Mouse (Mus musculus): Measurements from ENCODE around the gene Srp72. TPM values are rescaled to one million over a fixed set of nuclear protein-coding genes. Genes with fewer than 3 reads are reported as not detected.

Srp72 gene
- polyA plus RNA-seq, 1 experiment: 5.8 TPM

GRCm38 (mm10) chr5:76944965-76945677, 29.4 kb upstream of the Srp72 start:
- no peaks in the 10 kb centered on the region for H3K36me3 ChIP-seq (ENCODE audit: control insufficient read depth, insufficient read depth, low read length)
- H3K4me1 ChIP-seq (ENCODE audit: control insufficient read depth, insufficient read depth, insufficient read length, low read length): no peaks in the 10 kb centered on the region
- TF ChIP-seq POLR2A (IDR thresholded peaks at IDR 0.05; ENCODE audit: low read depth, low read length) (no peak), CTCF (IDR thresholded peaks at IDR 0.05; ENCODE audit: extremely low read depth, insufficient read length, insufficient replicate concordance, low read depth, low read length) (no peak)
- no peaks in the 10 kb centered on the region for H3K27me3 ChIP-seq (ENCODE audit: control insufficient read depth, insufficient read depth, low read length)
- H3K27ac ChIP-seq (ENCODE audit: insufficient read depth, low read depth, low read length): no peak overlapping the region
- H3K4me3 ChIP-seq (ENCODE audit: low read depth, low read length): no peak overlapping the region
- 80% methylated on average over 6 of the region's 6 CpGs for WGBS

DNA sequence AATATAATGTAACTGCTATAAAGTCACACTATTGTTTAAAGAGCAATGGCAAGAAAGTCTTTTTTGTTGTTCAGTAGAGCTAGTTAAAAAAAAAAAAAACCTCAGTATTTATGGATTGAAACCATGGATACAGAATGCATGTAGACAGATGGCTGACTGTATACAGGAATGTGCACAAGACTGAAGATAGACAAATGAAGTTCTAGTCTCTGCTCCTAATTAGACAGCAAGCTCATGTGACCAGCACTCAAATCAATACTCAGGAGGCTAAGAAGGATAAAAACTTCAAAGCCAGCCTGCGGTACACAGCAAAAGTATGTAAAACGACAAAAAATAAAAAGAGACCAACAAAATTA, 28.8 kb upstream of the Srp72 start:
- H3K4me3 ChIP-seq (ENCODE audit: low read depth, low read length): no peak overlapping the region
- TF ChIP-seq POLR2A (IDR thresholded peaks at IDR 0.05; ENCODE audit: low read depth, low read length) (no peak), CTCF (IDR thresholded peaks at IDR 0.05; ENCODE audit: extremely low read depth, insufficient read length, insufficient replicate concordance, low read depth, low read length) (no peak)
- no peak overlapping the region for H3K27ac ChIP-seq (ENCODE audit: insufficient read depth, low read depth, low read length)
- H3K27me3 ChIP-seq (ENCODE audit: control insufficient read depth, insufficient read depth, low read length): no peaks in the 10 kb centered on the region
- peaks cover 1% of the 10 kb centered on the region; the same call in 1 of the 2 replicates for H3K4me1 ChIP-seq (ENCODE audit: control insufficient read depth, insufficient read depth, insufficient read length, low read length)
- no peaks in the 10 kb centered on the region for H3K36me3 ChIP-seq (ENCODE audit: control insufficient read depth, insufficient read depth, low read length)
- WGBS: 83% methylated on average over 2 of the region's 2 CpGs

DNA sequence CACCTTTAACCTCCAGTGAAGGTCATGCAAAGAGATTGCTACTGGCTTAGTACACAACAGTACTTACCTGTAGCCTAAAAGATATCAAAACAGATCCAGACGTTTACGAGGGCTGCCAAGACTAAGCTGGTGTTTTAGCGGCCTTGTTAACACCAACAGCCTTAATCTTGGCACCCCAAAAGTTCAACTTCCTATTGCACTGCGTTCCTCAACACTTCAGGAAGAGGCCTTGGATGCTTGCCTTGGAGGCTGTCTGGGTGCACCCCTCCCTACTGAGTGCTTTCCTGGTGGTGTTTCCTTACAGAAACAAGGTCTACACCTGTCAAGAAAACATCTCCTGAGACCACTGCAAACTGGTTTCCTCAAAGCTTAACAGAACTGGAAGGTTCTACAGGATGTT, 27.3 kb upstream of the Srp72 start:
- H3K36me3 ChIP-seq (ENCODE audit: control insufficient read depth, insufficient read depth, low read length): no peaks in the 10 kb centered on the region
- no peaks in the 10 kb centered on the region for H3K27me3 ChIP-seq (ENCODE audit: control insufficient read depth, insufficient read depth, low read length)
- no peak overlapping the region for H3K27ac ChIP-seq (ENCODE audit: insufficient read depth, low read depth, low read length)
- peaks cover 4% of the 10 kb centered on the region; the same call in 1 of the 2 replicates for H3K4me1 ChIP-seq (ENCODE audit: control insufficient read depth, insufficient read depth, insufficient read length, low read length)
- 46% methylated on average over 4 of the region's 4 CpGs for WGBS
- no peak overlapping the region for H3K4me3 ChIP-seq (ENCODE audit: low read depth, low read length)
- TF ChIP-seq POLR2A (IDR thresholded peaks at IDR 0.05; ENCODE audit: low read depth, low read length): no peak
- no peak for TF ChIP-seq CTCF (IDR thresholded peaks at IDR 0.05; ENCODE audit: extremely low read depth, insufficient read length, insufficient replicate concordance, low read depth, low read length)

DNA sequence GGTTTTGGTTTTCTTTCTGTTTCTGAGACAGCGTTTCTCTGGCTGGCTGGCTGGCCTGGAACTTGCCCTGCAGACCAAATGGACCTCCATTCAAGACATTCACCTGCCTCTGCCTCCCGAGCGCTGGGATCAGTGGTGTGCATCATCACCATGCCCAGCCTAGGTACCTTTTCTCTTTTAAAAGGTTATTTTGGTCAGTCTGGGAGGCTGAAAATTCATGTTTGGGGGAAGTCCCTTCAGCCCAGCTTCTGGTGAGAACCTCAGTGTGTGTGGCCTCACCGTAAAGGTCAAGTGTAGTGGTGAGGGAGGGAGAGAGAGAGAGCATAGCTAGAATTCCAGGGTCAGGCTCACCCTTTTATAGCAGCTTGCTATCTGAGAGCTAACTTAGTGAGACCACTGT, 26.7 kb upstream of the Srp72 start:
- Histone ChIP-seq H3K4me3 (ENCODE audit: low read depth, low read length) (no peak overlapping the region), H3K27ac (ENCODE audit: insufficient read depth, low read depth, low read length) (no peak overlapping the region), H3K27me3 (ENCODE audit: control insufficient read depth, insufficient read depth, low read length) (no peaks in the 10 kb centered on the region), H3K36me3 (ENCODE audit: control insufficient read depth, insufficient read depth, low read length) (no peaks in the 10 kb centered on the region), H3K4me1 (ENCODE audit: control insufficient read depth, insufficient read depth, insufficient read length, low read length) (peaks cover 4% of the 10 kb centered on the region; the same call in 1 of the 2 replicates)
- TF ChIP-seq CTCF (IDR thresholded peaks at IDR 0.05; ENCODE audit: extremely low read depth, insufficient read length, insufficient replicate concordance, low read depth, low read length) (no peak), POLR2A (IDR thresholded peaks at IDR 0.05; ENCODE audit: low read depth, low read length) (no peak)
- WGBS: 75% methylated on average over 4 of the region's 4 CpGs

DNA sequence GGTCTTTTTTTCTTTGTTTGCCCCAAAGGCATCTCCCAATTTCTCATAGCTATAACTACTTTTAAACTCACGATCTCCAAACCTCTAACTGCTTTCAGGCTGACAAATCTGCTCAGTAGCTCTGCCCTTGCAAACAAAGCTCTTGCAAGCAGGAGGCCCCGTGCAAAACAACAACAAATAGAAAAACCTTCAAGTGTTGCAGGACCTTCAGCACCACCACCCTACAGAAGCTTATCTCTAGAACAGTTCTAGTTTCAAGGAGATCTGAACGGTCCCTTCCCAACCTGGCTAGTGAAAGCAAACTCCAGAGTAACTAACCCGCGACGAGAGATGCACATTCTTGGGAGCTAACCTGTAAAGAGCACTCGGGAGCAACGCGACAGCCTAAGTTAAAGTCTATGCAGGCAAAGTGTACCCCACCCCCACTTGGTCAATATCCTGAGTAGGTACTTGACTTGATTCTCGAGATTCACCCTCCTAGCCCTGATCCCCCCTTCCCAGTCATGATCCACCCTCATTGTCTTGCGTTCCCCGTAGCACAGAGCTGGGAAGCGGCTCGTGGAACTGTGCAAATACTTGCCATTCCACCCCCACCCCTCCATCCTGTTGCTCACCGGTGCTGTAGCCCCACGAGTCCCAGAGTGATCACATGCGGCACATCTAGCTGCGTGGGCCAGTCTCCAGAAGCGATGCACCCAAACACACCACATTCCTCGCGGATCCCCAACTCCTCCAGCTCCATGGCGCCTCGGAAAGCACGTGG, 24.0 kb upstream of the Srp72 start:
- peak overlapping the region; percentile 73 for H3K4me3 ChIP-seq (ENCODE audit: low read depth, low read length)
- TF ChIP-seq CTCF (IDR thresholded peaks at IDR 0.05; ENCODE audit: extremely low read depth, insufficient read length, insufficient replicate concordance, low read depth, low read length): no peak
- no peak; the same call in 1 of the 2 replicates for TF ChIP-seq POLR2A (IDR thresholded peaks at IDR 0.05; ENCODE audit: low read depth, low read length)
- no peaks in the 10 kb centered on the region for H3K36me3 ChIP-seq (ENCODE audit: control insufficient read depth, insufficient read depth, low read length)
- H3K4me1 ChIP-seq (ENCODE audit: control insufficient read depth, insufficient read depth, insufficient read length, low read length): peaks cover 10% of the 10 kb centered on the region; the same call in 1 of the 2 replicates
- peak overlapping the region; percentile 48 for H3K27ac ChIP-seq (ENCODE audit: insufficient read depth, low read depth, low read length)
- WGBS: under 1% methylated on average over 24 of the region's 24 CpGs
- no peaks in the 10 kb centered on the region for H3K27me3 ChIP-seq (ENCODE audit: control insufficient read depth, insufficient read depth, low read length)

DNA sequence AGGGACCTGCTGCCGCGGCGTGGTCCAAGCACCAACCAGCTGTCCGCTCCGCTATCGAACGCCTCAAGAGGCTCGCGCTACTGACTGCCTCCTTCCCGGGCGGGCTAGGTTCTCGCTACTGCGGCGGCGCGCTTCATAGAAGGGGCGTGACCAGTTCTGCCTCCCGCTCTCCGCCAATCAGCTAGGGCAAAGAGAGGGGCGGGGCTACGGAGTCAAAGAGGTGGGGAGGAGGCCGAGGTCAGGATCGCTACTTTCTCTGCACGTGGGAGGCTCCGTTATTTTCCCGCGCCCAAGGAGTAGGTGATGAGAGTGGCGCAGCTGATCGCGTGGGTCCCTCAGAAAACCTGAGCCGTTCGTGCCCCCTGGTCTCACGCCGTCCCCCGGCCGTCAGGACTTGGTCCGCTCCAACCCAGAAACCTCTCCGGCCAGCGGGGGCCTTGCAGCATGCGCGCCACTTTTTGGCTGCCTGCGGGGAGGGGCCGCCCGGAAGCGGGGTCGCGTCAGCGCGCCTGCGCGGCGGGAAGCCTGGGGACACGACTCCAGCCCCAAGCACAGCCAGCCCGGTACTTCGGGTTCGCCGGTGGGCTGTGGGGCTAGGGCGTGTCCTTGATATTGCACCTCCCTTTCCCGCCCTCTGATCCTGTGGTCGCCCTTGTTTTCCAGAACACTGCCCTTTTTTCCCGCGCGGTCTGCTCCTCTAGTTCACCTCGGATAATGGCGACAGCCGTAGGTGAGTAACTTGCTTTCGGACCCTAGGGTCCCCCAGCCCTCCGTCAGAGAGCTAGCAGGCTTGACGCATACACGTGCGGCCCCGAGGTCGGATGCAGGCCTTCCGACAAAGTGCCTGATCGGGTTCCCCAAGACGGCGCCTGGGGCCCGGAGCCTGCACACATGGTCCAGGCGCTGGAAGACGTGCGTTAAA, 23.1 kb upstream of the Srp72 start, which contains the start of the genes Paics and Ppat:
Gene Paics (plus strand): TSS at position 202 of the 922 bp plus-strand sequence.
Gene Ppat (minus strand): TSS at position 473 of the 922 bp plus-strand sequence.
- H3K36me3 ChIP-seq (ENCODE audit: control insufficient read depth, insufficient read depth, low read length): no peaks in the 10 kb centered on the region; the same call in 1 of the 2 replicates

More for the DNA sequence above, 23.1 kb upstream of the Srp72 start, which contains the start of the genes Paics and Ppat:
- TF ChIP-seq POLR2A (IDR thresholded peaks at IDR 0.05; ENCODE audit: low read depth, low read length) (peak; percentile 40; the same call in 1 of the 2 replicates), CTCF (IDR thresholded peaks at IDR 0.05; ENCODE audit: extremely low read depth, insufficient read length, insufficient replicate concordance, low read depth, low read length) (no peak)
- H3K27me3 ChIP-seq (ENCODE audit: control insufficient read depth, insufficient read depth, low read length): no peaks in the 10 kb centered on the region
- under 1% methylated on average over 81 of the region's 81 CpGs for WGBS
- peaks cover 10% of the 10 kb centered on the region; the same call in 1 of the 2 replicates for H3K4me1 ChIP-seq (ENCODE audit: control insufficient read depth, insufficient read depth, insufficient read length, low read length)
- H3K4me3 ChIP-seq (ENCODE audit: low read depth, low read length): peak within 1 kb of the TSS; percentile 73
- peak within 1 kb of the TSS; percentile 80 for H3K27ac ChIP-seq (ENCODE audit: insufficient read depth, low read depth, low read length)
